Mouse (Mus musculus): ENCODE measurements around the gene Olfr424. TPM values are rescaled to one million over a fixed set of nuclear protein-coding genes. Genes with fewer than 3 reads are reported as not detected.

Gene Olfr424
- not detected for total RNA-seq (2021)
- long read RNA-seq, experiment 1: 0 reads
- long read RNA-seq, experiment 2: 0 reads

GRCm38 (mm10) chr1:174131217-174131616, at the start of gene Olfr424:
Olfr424 (plus strand) TSS chr1:174131517.
- no peak for DNase-seq

- no peak for DNase-seq
These were observed 47.3 kb upstream of the Olfr424 start, which contains the start of gene Olfr429 for GRCm38 (mm10) chr1:174084031-174084430. Olfr429 (plus strand) TSS chr1:174084331.

- no peak for DNase-seq
These were observed 34.7 kb upstream of the Olfr424 start, which contains the start of gene Olfr427 for GRCm38 (mm10) chr1:174096591-174096990. Olfr427 (plus strand) TSS chr1:174096891.

GRCm38 (mm10) chr1:174103735-174104134, 27.6 kb upstream of the Olfr424 start:
- no peak for DNase-seq

GRCm38 (mm10) chr1:174121062-174121461, 10.3 kb upstream of the Olfr424 start, which contains the start of gene Olfr231:
Olfr231 (minus strand) TSS chr1:174121162.
- no peak for DNase-seq

- no peak for DNase-seq
These were observed 682 bp downstream of the Olfr424 start for GRCm38 (mm10) chr1:174131999-174132398.

- DNase-seq: no peak
These were observed 10.1 kb downstream of the Olfr424 start for GRCm38 (mm10) chr1:174141384-174141783.

GRCm38 (mm10) chr1:174146696-174147095, 15.4 kb downstream of the Olfr424 start:
- DNase-seq: no peak

- no peak for DNase-seq
These were observed 18.0 kb downstream of the Olfr424 start for GRCm38 (mm10) chr1:174149289-174149688.

- DNase-seq: no peak
These were observed 24.0 kb downstream of the Olfr424 start, which contains the start of gene Olfr420 for GRCm38 (mm10) chr1:174155333-174155732. Olfr420 (plus strand) TSS chr1:174155633.

- no peak for DNase-seq
These were observed 26.3 kb downstream of the Olfr424 start for GRCm38 (mm10) chr1:174157622-174158021.

GRCm38 (mm10) chr1:174158512-174158911, 27.2 kb downstream of the Olfr424 start:
- DNase-seq: no peak

- no peak for DNase-seq
These were observed 27.8 kb downstream of the Olfr424 start for GRCm38 (mm10) chr1:174159095-174159494.

- no peak for DNase-seq
These were observed 37.7 kb downstream of the Olfr424 start for GRCm38 (mm10) chr1:174169024-174169423.

- no peak for DNase-seq
These were observed 39.6 kb downstream of the Olfr424 start for GRCm38 (mm10) chr1:174170706-174171501.

- peak; percentile 5 for DNase-seq
These were observed 40.2 kb downstream of the Olfr424 start for GRCm38 (mm10) chr1:174171537-174171936.

- DNase-seq: no peak
These were observed 41.3 kb downstream of the Olfr424 start, which contains the start of gene Spta1 for GRCm38 (mm10) chr1:174172605-174173004. Spta1 (plus strand) TSS chr1:174172776.

Other genes starting within 250 kb of the Olfr424 start
- gene Ifi211, start 218.5 kb upstream of the Olfr424 start, total RNA-seq (2021): 1 to 10 TPM; 1.5 to 3.0 TPM
- 1 to 10 TPM; 3.8 to 4.6 TPM for gene Mndal, start 189.0 kb upstream of the Olfr424 start, total RNA-seq (2021)
- gene Ifi203, start 188.8 kb upstream of the Olfr424 start, total RNA-seq (2021): 1 to 10 TPM; 4.0 to 5.2 TPM
- gene Ifi202b, start 148.8 kb upstream of the Olfr424 start, total RNA-seq (2021): not detected
- 10 to 100 TPM in 1 of 2 experiments, 1 to 10 TPM in 1; 3.7 to 11.7 TPM for gene Ifi205, start 99.7 kb upstream of the Olfr424 start, total RNA-seq (2021)
- gene Olfr433, start 90.8 kb upstream of the Olfr424 start, total RNA-seq (2021): not detected
- gene Olfr432, start 82.3 kb upstream of the Olfr424 start, total RNA-seq (2021): not detected
- gene Olfr430, start 64.9 kb upstream of the Olfr424 start, total RNA-seq (2021): not detected
- not detected for gene Olfr429, start 47.2 kb upstream of the Olfr424 start, total RNA-seq (2021)
- gene Olfr427, start 34.6 kb upstream of the Olfr424 start, total RNA-seq (2021): not detected
- gene Olfr231, start 10.4 kb upstream of the Olfr424 start, total RNA-seq (2021): not detected
- gene Olfr420, start 24.1 kb downstream of the Olfr424 start, total RNA-seq (2021): not detected
- under 1 TPM; 0.08 to 0.67 TPM for gene Spta1, start 41.3 kb downstream of the Olfr424 start, total RNA-seq (2021)
- gene Olfr419, start 120.5 kb downstream of the Olfr424 start, total RNA-seq (2021): not detected
- not detected for gene Mptx1, start 199.0 kb downstream of the Olfr424 start, total RNA-seq (2021)
- not detected for gene Olfr417, start 233.6 kb downstream of the Olfr424 start, total RNA-seq (2021)

Data from gastrocnemius, postnatal 25 days (tissue).